Mouse (Mus musculus): ENCODE measurements at regions not wholly inside any gene's neighbourhood (a gene's known extent, or its start where the extent isn't known, plus 50 kb on each side); places are given as distances from the start of the nearest gene placed in this dataset.

DNA sequence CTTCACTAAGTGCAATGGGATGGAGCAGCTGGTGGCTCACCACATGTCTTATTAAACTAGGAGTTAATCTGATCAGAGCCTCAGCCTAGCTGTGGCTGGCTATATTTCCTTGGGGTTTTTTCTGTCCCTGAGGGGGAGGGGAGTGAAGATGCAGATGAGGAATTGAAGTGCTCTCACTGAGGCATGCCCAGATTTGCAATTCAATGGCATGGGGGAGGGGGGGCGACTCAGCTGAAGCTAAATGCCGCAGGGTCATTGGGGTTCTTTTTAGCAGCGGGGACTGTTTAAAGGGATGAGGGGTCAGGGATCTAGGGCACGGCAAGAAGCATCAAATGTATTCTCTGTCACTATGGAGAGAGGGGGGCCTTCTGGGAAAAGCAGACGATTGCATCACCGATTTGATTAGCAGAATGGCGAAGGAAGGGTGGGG lies 235.1 kb upstream of the Gap43 start:
- Histone ChIP-seq H3K27ac (ENCODE audit: low read length) (no peak overlapping the region), H3K4me3 (ENCODE audit: low read depth, low read length) (no peak overlapping the region), H3K4me2 (replicated peaks; ENCODE audit: low read depth, low read length) (no peak overlapping the region), H3K4me1 (ENCODE audit: insufficient read depth, low read depth, low read length) (no peaks in the 10 kb centered on the region), H3K27me3 (replicated peaks; ENCODE audit: insufficient read depth, low read length) (no peaks in the 10 kb centered on the region), H3K36me3 (ENCODE audit: insufficient read depth, low read length) (no peaks in the 10 kb centered on the region), H3K9ac (replicated peaks; ENCODE audit: low read depth) (no peak overlapping the region), H3K9me3 (ENCODE audit: low read length) (no peaks in the 10 kb centered on the region)
- TF ChIP-seq EP300 (IDR thresholded peaks at IDR 0.05) = no peak
- TF ChIP-seq CTCF (IDR thresholded peaks at IDR 0.05) = no peak
- WGBS = 8% methylated on average over 7 of the region's 7 CpGs
- DNase-seq (ENCODE audit: low spot score) (no peak), ATAC-seq (no peak)

DNA sequence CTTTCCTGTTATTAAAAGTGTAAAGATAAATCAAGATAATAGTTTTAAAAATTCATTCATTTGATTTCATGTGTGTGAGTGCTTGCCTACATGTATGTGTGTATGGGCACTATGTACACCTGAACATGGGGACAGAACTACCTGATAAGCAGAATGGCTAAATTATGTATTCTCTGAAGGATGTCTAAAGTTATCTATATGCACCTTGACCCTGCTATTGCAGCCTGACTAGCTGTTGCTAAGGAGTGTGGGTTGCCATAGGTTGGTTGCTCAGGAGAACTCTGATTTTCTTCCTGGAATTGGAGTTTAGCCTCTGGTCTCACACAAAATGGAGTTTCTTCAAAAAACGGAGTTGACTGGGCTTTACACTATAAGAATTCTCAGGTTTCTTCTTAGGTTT lies 234.5 kb upstream of the Gap43 start:
- no peak for ATAC-seq
- WGBS = 53% methylated on average over 1 of the region's 1 CpGs
- H3K4me1 ChIP-seq (ENCODE audit: insufficient read depth, low read depth, low read length) = no peaks in the 10 kb centered on the region
- no peak overlapping the region for H3K4me2 ChIP-seq (replicated peaks; ENCODE audit: low read depth, low read length)
- H3K27ac ChIP-seq (ENCODE audit: low read length) = no peak overlapping the region
- no peak overlapping the region for H3K9ac ChIP-seq (replicated peaks; ENCODE audit: low read depth)
- DNase-seq (ENCODE audit: low spot score) = no peak
- H3K36me3 ChIP-seq (ENCODE audit: insufficient read depth, low read length) = no peaks in the 10 kb centered on the region
- no peak for TF ChIP-seq CTCF (IDR thresholded peaks at IDR 0.05)
- TF ChIP-seq EP300 (IDR thresholded peaks at IDR 0.05) = no peak
- no peaks in the 10 kb centered on the region for H3K27me3 ChIP-seq (replicated peaks; ENCODE audit: insufficient read depth, low read length)
- no peak overlapping the region for H3K4me3 ChIP-seq (ENCODE audit: low read depth, low read length)
- no peaks in the 10 kb centered on the region for H3K9me3 ChIP-seq (ENCODE audit: low read length)

DNA sequence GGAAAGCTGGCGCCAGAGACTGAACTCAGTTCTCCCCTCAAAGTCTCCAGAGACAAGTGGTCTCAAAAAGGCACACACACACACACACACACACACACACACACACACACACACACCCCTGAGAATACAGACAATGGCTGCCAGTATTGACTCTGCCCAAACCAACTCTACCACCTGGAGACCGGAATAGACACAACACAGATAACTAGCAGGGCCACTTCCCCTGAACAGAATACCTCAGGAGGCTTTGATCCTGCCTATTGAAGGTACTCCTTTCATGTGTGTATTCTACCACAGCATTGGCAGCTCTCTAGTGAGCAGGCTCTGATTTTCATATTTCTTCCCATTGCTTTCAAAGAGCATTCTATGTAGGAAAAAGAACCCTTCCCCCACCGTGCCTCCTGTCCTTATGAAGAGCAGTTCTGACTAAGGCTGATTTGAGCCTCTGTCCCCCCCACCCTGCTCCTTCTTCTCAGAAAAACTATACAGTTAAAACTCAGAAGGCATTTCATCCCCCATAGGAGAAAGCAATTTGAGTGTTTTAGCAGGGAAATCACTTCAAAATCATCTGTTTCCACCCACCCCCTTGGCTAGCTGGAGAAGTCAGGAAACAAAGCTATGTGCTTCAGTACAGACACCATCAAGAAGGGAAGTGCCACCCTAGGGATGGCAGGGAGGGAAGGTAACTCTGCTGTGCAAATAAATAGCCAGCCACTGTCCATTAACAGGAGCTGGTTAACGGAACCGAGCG lies 230.0 kb upstream of the Gap43 start:
- Histone ChIP-seq H3K27ac (ENCODE audit: low read length) (no peak overlapping the region), H3K4me2 (replicated peaks; ENCODE audit: low read depth, low read length) (no peak overlapping the region), H3K9me3 (ENCODE audit: low read length) (no peaks in the 10 kb centered on the region), H3K4me3 (ENCODE audit: low read depth, low read length) (no peak overlapping the region), H3K9ac (replicated peaks; ENCODE audit: low read depth) (no peak overlapping the region), H3K36me3 (ENCODE audit: insufficient read depth, low read length) (no peaks in the 10 kb centered on the region), H3K4me1 (ENCODE audit: insufficient read depth, low read depth, low read length) (no peaks in the 10 kb centered on the region), H3K27me3 (replicated peaks; ENCODE audit: insufficient read depth, low read length) (no peaks in the 10 kb centered on the region)
- ATAC-seq (no peak), DNase-seq (ENCODE audit: low spot score) (no peak)
- TF ChIP-seq EP300 (IDR thresholded peaks at IDR 0.05) (no peak), CTCF (IDR thresholded peaks at IDR 0.05) (no peak)
- WGBS = 64% methylated on average over 6 of the region's 6 CpGs

DNA sequence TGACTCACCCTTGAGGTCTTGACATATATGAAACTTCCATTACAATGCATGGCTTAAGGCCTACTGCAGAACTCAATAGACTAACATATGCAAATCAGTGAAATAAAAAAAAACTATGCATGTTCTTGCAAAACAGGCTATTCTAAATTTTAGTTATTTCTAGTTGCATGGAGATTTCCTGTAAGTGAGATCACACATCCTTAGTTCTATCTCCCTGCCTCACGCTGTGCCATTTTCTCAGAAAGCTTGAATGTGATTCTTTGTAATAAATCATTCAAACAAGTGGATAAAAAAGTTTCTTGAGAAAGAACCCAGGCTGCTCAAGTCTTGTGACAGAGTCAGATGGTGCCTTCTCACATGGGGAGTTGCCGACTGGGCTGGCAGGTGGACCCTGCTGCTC lies 228.9 kb upstream of the Gap43 start:
- Histone ChIP-seq H3K27ac (ENCODE audit: low read length) (no peak overlapping the region), H3K9ac (replicated peaks; ENCODE audit: low read depth) (no peak overlapping the region), H3K9me3 (ENCODE audit: low read length) (no peaks in the 10 kb centered on the region), H3K36me3 (ENCODE audit: insufficient read depth, low read length) (no peaks in the 10 kb centered on the region), H3K27me3 (replicated peaks; ENCODE audit: insufficient read depth, low read length) (no peaks in the 10 kb centered on the region), H3K4me1 (ENCODE audit: insufficient read depth, low read depth, low read length) (no peaks in the 10 kb centered on the region), H3K4me3 (ENCODE audit: low read depth, low read length) (no peak overlapping the region), H3K4me2 (replicated peaks; ENCODE audit: low read depth, low read length) (no peak overlapping the region)
- WGBS = 80% methylated on average over 2 of the region's 2 CpGs
- no peak for TF ChIP-seq CTCF (IDR thresholded peaks at IDR 0.05)
- no peak for TF ChIP-seq EP300 (IDR thresholded peaks at IDR 0.05)
- ATAC-seq (no peak), DNase-seq (ENCODE audit: low spot score) (no peak)

DNA sequence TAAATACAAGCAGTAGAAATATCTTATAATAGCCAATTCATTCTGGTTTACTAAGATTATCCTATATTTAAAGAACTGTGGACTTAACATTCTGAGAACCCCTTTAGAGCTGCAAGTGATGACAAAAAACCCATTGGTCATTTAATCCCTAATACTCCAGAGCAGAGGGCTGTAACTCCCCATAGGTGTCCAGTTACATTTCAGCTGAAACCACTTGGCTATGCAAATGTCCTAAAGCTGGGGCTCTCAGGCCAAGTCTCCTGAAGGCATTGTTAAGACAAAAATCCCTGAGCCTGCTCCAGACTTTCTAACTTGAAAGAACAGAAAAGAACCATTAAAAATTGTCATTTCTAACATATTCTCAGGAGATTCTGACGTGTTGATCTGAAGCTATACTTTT lies 209.1 kb upstream of the Gap43 start:
- Histone ChIP-seq H3K4me2 (replicated peaks; ENCODE audit: low read depth, low read length) (no peak overlapping the region), H3K27me3 (replicated peaks; ENCODE audit: insufficient read depth, low read length) (no peaks in the 10 kb centered on the region), H3K27ac (ENCODE audit: low read length) (no peak overlapping the region), H3K4me3 (ENCODE audit: low read depth, low read length) (no peak overlapping the region), H3K36me3 (ENCODE audit: insufficient read depth, low read length) (no peaks in the 10 kb centered on the region), H3K9ac (replicated peaks; ENCODE audit: low read depth) (no peak overlapping the region), H3K9me3 (ENCODE audit: low read length) (no peaks in the 10 kb centered on the region), H3K4me1 (ENCODE audit: insufficient read depth, low read depth, low read length) (no peaks in the 10 kb centered on the region)
- TF ChIP-seq CTCF (IDR thresholded peaks at IDR 0.05) (no peak), EP300 (IDR thresholded peaks at IDR 0.05) (no peak)
- no peak for ATAC-seq
- 57% methylated on average over 1 of the region's 1 CpGs for WGBS
- no peak for DNase-seq (ENCODE audit: low spot score)

DNA sequence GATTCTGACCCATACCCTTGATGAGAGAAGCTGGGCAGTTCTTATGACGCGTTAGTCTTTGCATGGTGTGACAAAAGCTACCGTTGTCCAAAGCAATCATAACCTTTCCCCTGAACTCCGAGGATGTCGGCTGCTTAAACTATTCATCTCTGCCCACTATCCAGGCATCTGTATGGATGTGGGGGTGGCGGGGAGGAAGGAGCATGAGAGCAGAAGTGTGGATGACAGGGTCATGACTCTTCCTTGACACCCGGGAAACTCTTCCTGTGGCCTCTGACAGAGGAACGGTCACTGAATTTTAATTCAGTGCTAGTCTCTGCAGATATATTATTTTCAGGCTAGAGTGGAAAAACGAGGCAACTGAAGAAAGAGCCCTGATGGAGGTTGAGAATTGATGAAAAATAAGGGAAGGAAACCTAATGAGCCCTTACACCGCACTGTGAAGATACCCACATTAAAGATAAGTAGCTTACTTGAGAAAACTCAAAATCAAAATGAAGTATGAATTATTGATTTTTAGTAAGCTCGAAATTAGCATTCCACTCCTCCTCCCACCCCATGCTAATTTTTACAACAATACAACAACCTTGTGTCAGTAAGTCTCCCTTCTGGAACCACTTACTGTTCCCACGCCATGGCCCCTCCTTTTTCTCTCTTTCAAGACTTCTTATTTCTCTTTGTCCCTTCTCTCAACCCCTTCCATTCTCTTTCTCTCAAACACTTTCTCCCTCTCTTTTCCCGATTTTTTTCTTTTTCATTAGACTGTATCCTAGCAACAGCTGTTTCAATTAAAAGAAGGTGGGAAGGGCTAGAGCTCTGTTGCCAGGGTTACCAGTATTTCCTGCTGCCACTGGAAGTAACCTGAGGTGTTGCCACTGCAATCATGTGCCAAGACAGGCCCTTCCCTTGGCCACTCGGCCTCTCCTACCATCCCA lies 206.0 kb upstream of the Gap43 start:
- no peak overlapping the region for H3K9ac ChIP-seq (replicated peaks; ENCODE audit: low read depth)
- H3K27ac ChIP-seq (ENCODE audit: low read length) = no peak overlapping the region
- H3K36me3 ChIP-seq (ENCODE audit: insufficient read depth, low read length) = no peaks in the 10 kb centered on the region
- no peaks in the 10 kb centered on the region for H3K4me1 ChIP-seq (ENCODE audit: insufficient read depth, low read depth, low read length)
- H3K27me3 ChIP-seq (replicated peaks; ENCODE audit: insufficient read depth, low read length) = no peaks in the 10 kb centered on the region
- ATAC-seq (no peak), DNase-seq (ENCODE audit: low spot score) (no peak)
- no peak overlapping the region for H3K4me3 ChIP-seq (ENCODE audit: low read depth, low read length)
- no peak overlapping the region for H3K4me2 ChIP-seq (replicated peaks; ENCODE audit: low read depth, low read length)
- no peaks in the 10 kb centered on the region for H3K9me3 ChIP-seq (ENCODE audit: low read length)
- 43% methylated on average over 14 of the region's 14 CpGs for whole genome bisulfite sequencing
- no peak for TF ChIP-seq CTCF (IDR thresholded peaks at IDR 0.05)
- no peak for TF ChIP-seq EP300 (IDR thresholded peaks at IDR 0.05)
